Mouse (Mus musculus) liver, postnatal 0 days (tissue): ENCODE data around the gene Hecw2. TPM values are rescaled to one million over a fixed set of nuclear protein-coding genes. Genes with fewer than 3 reads are reported as not detected.
A peak's percentile ranks its signal among the peaks of the same experiment; 100 is the strongest.

Experiments used
- ATAC-seq: fragments of 200-750 bp; cut with Nextera tagmentation; 2 replicates; pipeline ENCODE4 v1.8.0; 2017; ENCODE audit warnings: mild to moderate bottlenecking, moderate library complexity
- DNase-seq: peaks from one replicate; pipeline ENCODE4 v3.0.0-alpha.2; 2016
- H3K27ac ChIP-seq: fragments of 300-500 bp; sonication (generic); 2 replicates; pipeline ENCODE4 v1.5.1; 2014; ENCODE audit warnings: antibody characterized with exemption, moderate library complexity, mild to moderate bottlenecking, low read depth
- H3K27me3 ChIP-seq: fragments of 300-500 bp; sonication (generic); 2 replicates; pipeline ENCODE4 v1.6.1; 2014; ENCODE audit warnings: low read length, control low read depth, mixed read lengths; ENCODE audit not compliant: insufficient read depth
- H3K36me3 ChIP-seq: fragments of 300-500 bp; sonication (generic); replicated peaks from 2 replicates; pipeline ENCODE4 v1.6.1; 2014; ENCODE audit warnings: mild to moderate bottlenecking, control low read depth, low read length, moderate library complexity, mixed read lengths; ENCODE audit not compliant: insufficient read depth
- H3K4me1 ChIP-seq: fragments of 300-500 bp; sonication (generic); 2 replicates; pipeline ENCODE4 v1.6.1; 2014; ENCODE audit warnings: antibody characterized with exemption, mild to moderate bottlenecking, control low read depth; ENCODE audit not compliant: insufficient read depth
- H3K4me2 ChIP-seq: fragments of 300-500 bp; sonication (generic); 2 replicates; pipeline ENCODE4 v1.6.1; 2014; ENCODE audit warnings: low read depth, mild to moderate bottlenecking, low read length, moderate library complexity, mixed read lengths
- H3K4me3 ChIP-seq: fragments of 300-500 bp; sonication (generic); 2 replicates; pipeline ENCODE4 v1.5.1; 2014; ENCODE audit warnings: low read depth, low read length
- H3K9ac ChIP-seq: fragments of 300-500 bp; sonication (generic); replicated peaks from 2 replicates; pipeline ENCODE4 v1.6.1; 2014; ENCODE audit warnings: mild to moderate bottlenecking, moderate library complexity
- H3K9me3 ChIP-seq: fragments of 300-500 bp; sonication (generic); 2 replicates; pipeline ENCODE4 v1.6.1; 2016; ENCODE audit warnings: mild to moderate bottlenecking, control low read depth, low read length, mixed read lengths
- CTCF ChIP-seq: sonication (generic); IDR thresholded peaks from 2 replicates; pipeline ENCODE4 v1.5.1; 2016; ENCODE audit warnings: antibody characterized with exemption, low read depth
- EP300 ChIP-seq: IDR thresholded peaks from 2 replicates; pipeline ENCODE4 v1.6.1; 2016; ENCODE audit warnings: antibody characterized with exemption, low read depth, mild to moderate bottlenecking
- WGBS: fragments of 180-500 bp; shearing (Covaris S2); extraction: QIAGEN DNeasy Blood & Tissue Kit; methylation state at CpG from one replicate; pipeline ENCODE4 v1.1.7; 2014; ENCODE audit not compliant: insufficient replicate concordance; 5-methylcytosine and 5-hydroxymethylcytosine counted together
- polyA plus RNA-seq: library from polyadenylated mRNA; unstranded; fragments of >200 nt; fragmentation: Nextera tagmentation; extraction: Ambion mirVana; gene quantifications from 2 replicates; pipeline ENCODE4 v1.2.1, GENCODE M21; 2015

Hecw2 gene
- polyA plus RNA-seq, 1 experiment from 2014 or later = 0.61 TPM

DNA sequence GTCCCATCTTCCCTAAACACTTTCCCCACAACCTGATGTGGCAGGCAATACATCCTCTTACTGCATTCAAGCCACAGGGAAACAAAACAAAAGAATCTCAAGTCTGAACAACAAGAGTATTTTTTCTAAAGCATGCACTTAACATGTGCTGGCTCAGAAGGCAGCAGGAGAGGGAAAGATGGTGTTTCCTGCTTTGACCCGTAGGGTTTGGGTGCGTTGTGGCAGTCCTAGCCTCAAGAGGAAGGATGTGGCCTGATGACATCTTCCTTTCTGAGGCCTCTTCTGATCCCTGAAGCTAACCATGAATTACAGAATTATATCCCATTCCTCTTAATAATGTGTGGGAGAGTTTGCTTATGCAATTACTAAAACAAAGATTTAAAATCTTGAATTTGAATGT lies 249.2 kb downstream of the Hecw2 start:
- no peaks in the 10 kb centered on the region for H3K9me3 ChIP-seq
- WGBS = 34% methylated on average over 2 of the region's 2 CpGs
- no peak for DNase-seq
- no peak for TF ChIP-seq CTCF
- no peak for TF ChIP-seq EP300
- H3K27me3 ChIP-seq = no peaks in the 10 kb centered on the region
- H3K4me2 ChIP-seq = no peak overlapping the region
- no peak overlapping the region for H3K27ac ChIP-seq
- 0 out of 2 replicates have a peak, but pooled peaks cover 2% of the 10 kb centered on the region for H3K4me1 ChIP-seq
- no peak overlapping the region for H3K4me3 ChIP-seq
- H3K9ac ChIP-seq = no peak overlapping the region
- no peaks in the 10 kb centered on the region for H3K36me3 ChIP-seq
- ATAC-seq = no peak

DNA sequence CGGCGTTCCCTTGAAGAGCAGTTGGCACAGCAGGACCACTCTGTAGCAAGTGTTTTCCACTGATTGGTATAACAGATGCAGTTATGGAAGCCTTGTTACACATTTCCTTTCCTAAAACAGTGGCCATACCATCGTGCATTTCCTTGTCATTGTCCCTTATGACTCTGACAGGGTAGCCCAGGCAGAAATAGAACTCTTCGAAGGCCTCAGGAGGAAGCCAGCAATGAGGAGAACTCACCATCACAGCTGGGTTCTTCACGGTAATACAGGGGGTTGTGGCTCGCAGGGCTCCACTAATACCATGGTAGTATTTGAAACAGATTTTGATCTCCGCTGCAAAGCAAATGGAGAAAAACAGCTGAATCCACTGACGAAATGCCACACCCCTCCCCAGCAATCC lies 252.5 kb downstream of the Hecw2 start:
- 75% methylated on average over 8 of the region's 8 CpGs for whole genome bisulfite sequencing
- no peak overlapping the region for H3K27ac ChIP-seq
- no peak overlapping the region for H3K4me3 ChIP-seq
- H3K9me3 ChIP-seq = no peaks in the 10 kb centered on the region
- DNase-seq (no peak), ATAC-seq (no peak)
- TF ChIP-seq EP300 (no peak), CTCF (no peak)
- 0 out of 2 replicates have a peak, but pooled peaks cover 2% of the 10 kb centered on the region for H3K4me1 ChIP-seq
- no peak overlapping the region for H3K4me2 ChIP-seq
- no peaks in the 10 kb centered on the region for H3K36me3 ChIP-seq
- H3K27me3 ChIP-seq = no peaks in the 10 kb centered on the region
- H3K9ac ChIP-seq = no peak overlapping the region

DNA sequence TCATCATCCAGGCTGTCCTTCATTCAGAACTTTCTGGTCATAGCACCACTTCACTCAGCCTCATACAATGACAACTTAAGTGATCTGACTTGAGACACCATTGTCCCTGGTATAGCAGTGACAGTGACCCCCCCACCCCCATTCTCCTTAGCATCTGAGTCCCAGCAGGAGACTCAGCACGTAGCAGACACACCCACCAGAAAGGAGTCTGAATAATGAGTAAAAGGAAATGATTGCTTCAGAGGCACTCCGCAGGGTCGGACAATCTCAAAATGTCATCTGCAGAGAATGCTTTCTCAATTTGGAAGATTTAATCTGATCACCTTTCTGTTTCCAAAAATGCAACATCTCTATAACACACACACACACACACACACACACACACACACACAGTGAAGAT lies 253.4 kb downstream of the Hecw2 start:
- DNase-seq (no peak), ATAC-seq (no peak)
- TF ChIP-seq EP300 (no peak), CTCF (no peak)
- Histone ChIP-seq H3K4me2 (no peak overlapping the region), H3K9ac (no peak overlapping the region), H3K36me3 (no peaks in the 10 kb centered on the region), H3K27me3 (no peaks in the 10 kb centered on the region), H3K4me1 (0 out of 2 replicates have a peak, but pooled peaks cover 2% of the 10 kb centered on the region), H3K9me3 (no peaks in the 10 kb centered on the region), H3K27ac (no peak overlapping the region), H3K4me3 (no peak overlapping the region)
- whole genome bisulfite sequencing = 48% methylated on average over 3 of the region's 3 CpGs

DNA sequence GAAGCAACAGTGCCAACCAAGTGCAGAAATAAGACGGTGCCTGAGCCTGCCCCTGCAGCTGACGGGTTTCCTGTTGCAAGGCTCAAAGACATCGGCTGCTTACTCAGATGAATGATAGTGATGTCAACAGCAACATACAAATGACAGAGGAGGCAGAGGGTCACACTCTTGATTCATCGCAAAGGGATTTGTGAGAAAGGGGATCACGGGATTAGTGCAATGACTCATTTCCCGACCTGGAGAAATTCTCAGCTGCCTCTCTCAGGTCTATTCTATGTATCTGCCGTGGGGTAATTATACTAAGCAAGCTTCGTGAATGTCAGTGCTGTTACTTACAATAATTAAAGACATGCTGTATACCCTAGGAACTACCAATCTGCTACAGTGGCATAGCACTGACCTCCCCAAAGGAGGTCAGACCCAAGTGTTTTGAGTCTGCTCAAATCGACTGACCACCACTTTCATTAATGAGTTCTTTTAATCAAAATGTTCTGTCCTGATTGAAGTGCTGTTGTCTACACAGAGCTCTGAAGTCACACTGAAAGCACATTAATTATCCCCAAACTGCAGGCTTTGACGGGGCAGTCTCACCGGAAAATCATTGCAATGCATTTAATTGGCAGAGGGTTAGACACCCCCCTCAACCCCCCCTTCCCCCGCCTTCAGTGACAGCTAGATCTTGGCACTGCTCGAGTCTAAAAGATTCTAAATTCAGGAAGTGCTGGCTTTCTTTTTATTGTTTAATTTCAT lies 254.5 kb downstream of the Hecw2 start:
- Histone ChIP-seq H3K27me3 (no peaks in the 10 kb centered on the region), H3K27ac (no peak overlapping the region), H3K36me3 (no peaks in the 10 kb centered on the region), H3K9me3 (no peaks in the 10 kb centered on the region), H3K9ac (no peak overlapping the region), H3K4me3 (no peak overlapping the region), H3K4me2 (no peak overlapping the region), H3K4me1 (no peaks in the 10 kb centered on the region)
- no peak for DNase-seq
- TF ChIP-seq CTCF (no peak), EP300 (no peak)
- 45% methylated on average over 13 of the region's 13 CpGs for WGBS
- peak; percentile 44 for ATAC-seq

DNA sequence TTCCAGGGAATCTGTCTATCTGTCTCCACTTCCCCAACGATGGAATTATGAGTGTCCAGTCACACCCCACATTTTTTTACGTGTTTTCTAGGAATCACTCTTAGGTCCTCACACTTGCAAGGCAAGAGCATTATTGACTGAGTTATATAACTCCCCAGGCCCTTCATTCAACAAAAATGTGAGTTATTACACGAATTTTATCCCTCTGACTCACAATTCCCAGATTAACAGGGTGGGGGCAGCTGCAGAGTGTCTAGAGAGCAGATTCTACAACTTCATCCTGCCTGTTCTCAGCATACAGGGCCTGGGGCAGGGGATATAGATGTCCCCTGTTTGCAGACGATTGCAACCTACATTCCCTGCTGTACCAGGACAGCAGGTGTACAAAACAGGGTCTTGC lies 255.7 kb downstream of the Hecw2 start:
- ATAC-seq (no peak), DNase-seq (no peak)
- 55% methylated on average over 4 of the region's 4 CpGs for WGBS
- Histone ChIP-seq H3K9me3 (no peaks in the 10 kb centered on the region), H3K27me3 (no peaks in the 10 kb centered on the region), H3K4me3 (no peak overlapping the region), H3K4me1 (no peaks in the 10 kb centered on the region), H3K27ac (no peak overlapping the region), H3K4me2 (no peak overlapping the region), H3K36me3 (no peaks in the 10 kb centered on the region), H3K9ac (no peak overlapping the region)
- TF ChIP-seq CTCF (no peak), EP300 (no peak)

DNA sequence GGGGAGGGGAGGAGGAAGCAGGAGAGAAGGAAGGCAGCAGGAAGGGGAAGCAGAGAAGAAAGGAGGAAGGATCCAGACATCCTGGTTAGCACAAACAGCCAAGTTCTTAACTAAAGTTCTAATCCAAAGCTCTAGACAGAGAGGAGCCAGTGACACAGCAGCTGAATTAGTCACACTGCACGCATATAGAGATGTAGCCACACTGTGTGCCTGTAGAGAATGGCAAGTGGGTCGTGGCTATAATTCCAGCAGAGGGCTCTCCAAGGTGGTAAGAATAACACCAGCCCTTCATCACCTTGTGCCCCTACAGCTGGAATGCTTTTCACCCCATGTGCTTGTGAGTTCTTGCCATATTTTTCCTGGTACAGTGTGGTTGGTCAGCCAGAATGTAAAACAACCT lies 261.7 kb downstream of the Hecw2 start:
- WGBS = 52% methylated on average over 2 of the region's 2 CpGs
- no peak overlapping the region for H3K4me2 ChIP-seq

More for the DNA sequence above, 261.7 kb downstream of the Hecw2 start:
- no peak overlapping the region for H3K27ac ChIP-seq
- H3K9ac ChIP-seq = no peak overlapping the region
- no peaks in the 10 kb centered on the region for H3K4me1 ChIP-seq
- DNase-seq (no peak), ATAC-seq (no peak)
- H3K9me3 ChIP-seq = no peaks in the 10 kb centered on the region
- H3K4me3 ChIP-seq = no peak overlapping the region
- no peaks in the 10 kb centered on the region for H3K36me3 ChIP-seq
- TF ChIP-seq EP300 = no peak
- TF ChIP-seq CTCF = no peak
- no peaks in the 10 kb centered on the region for H3K27me3 ChIP-seq
